Mouse (Mus musculus): ENCODE data around the gene Gm11060.

- TF ChIP-seq CTCF (IDR thresholded peaks at IDR 0.05) (no peak), EP300 (IDR thresholded peaks at IDR 0.05) (no peak)
These were observed 36.0 kb downstream of the Gm11060 start for GRCm38 (mm10) chr2:105127531-105128480.
